Mouse (Mus musculus) CH12.LX (cell line): ENCODE data around the gene Hoxc10. TPM values are rescaled to one million over a fixed set of nuclear protein-coding genes. Genes with fewer than 3 reads are reported as not detected.

Experiments
- DNase-seq: peaks from one replicate; pipeline ENCODE4 v3.0.0-alpha.2; 2013; ENCODE audit errors: extremely low read depth
- H3K27ac ChIP-seq: 2 replicates; pipeline ENCODE4 v1.5.1; 2012; ENCODE audit warnings: low read depth, mild to moderate bottlenecking, control low read depth, moderate library complexity; ENCODE audit not compliant: insufficient read depth
- H3K27me3 ChIP-seq: replicated peaks from 2 replicates; pipeline ENCODE3; 2012; ENCODE audit warnings: inconsistent platforms
- H3K36me3 ChIP-seq, 2 experiments: replicated peaks in 1 of 2; 2 replicates each; pipeline versions ENCODE3 to v1.6.1; 2012; ENCODE audit warnings: inconsistent platforms in 1 of 2, low read length in 1 of 2, mild to moderate bottlenecking in 1 of 2, mixed read lengths in 1 of 2, moderate library complexity in 1 of 2; ENCODE audit not compliant: control insufficient read depth in 1 of 2, insufficient read depth in 1 of 2
- H3K4me1 ChIP-seq, 2 experiments: 2 replicates each; pipeline ENCODE4 v1.6.1; 2012; ENCODE audit warnings: inconsistent platforms in 1 of 2, moderate library complexity in 1 of 2; ENCODE audit not compliant: insufficient read depth in 2 of 2, control insufficient read depth in 1 of 2
- H3K4me2 ChIP-seq: 2 replicates; pipeline ENCODE4 v1.6.1; 2012; ENCODE audit warnings: low read depth, mild to moderate bottlenecking, control low read depth; ENCODE audit not compliant: poor library complexity, insufficient read depth, severe bottlenecking
- H3K4me3 ChIP-seq, 3 experiments: fragments of 150-350 bp in 1 of 3; sonication (generic) in 1 of 3; replicated peaks in 1 of 3; 2 replicates each; pipeline versions ENCODE3 to v1.5.1; 2011 to 2012; ENCODE audit warnings: low read depth in 2 of 3, low read length in 2 of 3, mild to moderate bottlenecking in 2 of 3, moderate library complexity in 2 of 3, control low read depth in 1 of 3, improper control_type of control experiment in 1 of 3, inconsistent platforms in 1 of 3, mixed read lengths in 1 of 3; ENCODE audit not compliant: poor library complexity in 1 of 3
- H3K79me2 ChIP-seq: replicated peaks from 2 replicates; pipeline ENCODE4 v1.6.1; 2012; ENCODE audit warnings: mild to moderate bottlenecking, moderate library complexity; ENCODE audit not compliant: control insufficient read depth, poor library complexity, insufficient read depth, severe bottlenecking; ENCODE audit errors: extremely low read depth
- H3K9ac ChIP-seq: 2 replicates; pipeline ENCODE4 v1.6.1; 2012; ENCODE audit warnings: low read depth, mild to moderate bottlenecking, control low read depth, moderate library complexity; ENCODE audit not compliant: insufficient read depth
- H3K9me3 ChIP-seq: replicated peaks from 2 replicates; pipeline ENCODE3; 2012; ENCODE audit warnings: low read length, inconsistent platforms, mixed read lengths
- BHLHE40 ChIP-seq: IDR thresholded peaks from 2 replicates; pipeline ENCODE4 v1.6.1; 2011; ENCODE audit warnings: mild to moderate bottlenecking, low read depth, low read length, improper control_type of control experiment
- CTCF ChIP-seq, 2 experiments: IDR thresholded peaks in 1 of 2; conservative IDR thresholded peaks in 1 of 2; 2 replicates each; pipeline ENCODE4 v1.5.1; 2011 to 2012; ENCODE audit warnings: low read depth in 2 of 2, low read length in 2 of 2, improper control_type of control experiment in 1 of 2, inconsistent platforms in 1 of 2, mild to moderate bottlenecking in 1 of 2, moderate library complexity in 1 of 2
- E2F4 ChIP-seq: IDR thresholded peaks from 2 replicates; pipeline ENCODE4 v1.6.1; 2011; ENCODE audit warnings: low read depth, low read length, improper control_type of control experiment; ENCODE audit not compliant: insufficient replicate concordance
- EP300 ChIP-seq: IDR thresholded peaks from 2 replicates; pipeline ENCODE4 v1.6.1; 2011; ENCODE audit warnings: low read length, improper control_type of control experiment
- IRF4 ChIP-seq: IDR thresholded peaks from 2 replicates; pipeline ENCODE4 v1.6.1; 2014; ENCODE audit warnings: low read depth, mild to moderate bottlenecking, inconsistent platforms, low read length, improper control_type of control experiment
- JUN ChIP-seq: IDR thresholded peaks from 2 replicates; pipeline ENCODE4 v1.6.1; 2011; ENCODE audit warnings: low read depth, mild to moderate bottlenecking, low read length, improper control_type of control experiment, moderate library complexity; ENCODE audit not compliant: insufficient read depth
- JUND ChIP-seq: conservative IDR thresholded peaks from 2 replicates; pipeline ENCODE4 v1.6.1; 2011; ENCODE audit warnings: low read depth, low read length, improper control_type of control experiment
- KAT2A ChIP-seq: IDR thresholded peaks from 2 replicates; pipeline ENCODE4 v1.6.1; 2012; ENCODE audit warnings: low read length, improper control_type of control experiment, inconsistent platforms; ENCODE audit not compliant: insufficient replicate concordance
- MAFK ChIP-seq: IDR thresholded peaks from 2 replicates; pipeline ENCODE4 v1.6.1; 2011; ENCODE audit warnings: low read length, improper control_type of control experiment; ENCODE audit not compliant: insufficient replicate concordance
- MAZ ChIP-seq: IDR thresholded peaks from 2 replicates; pipeline ENCODE4 v1.6.1; 2012; ENCODE audit warnings: low read depth, mild to moderate bottlenecking, inconsistent platforms, low read length, improper control_type of control experiment, moderate library complexity
- MEF2A ChIP-seq: IDR thresholded peaks from 2 replicates; pipeline ENCODE4 v1.6.1; 2014; ENCODE audit warnings: low read depth, mild to moderate bottlenecking, inconsistent platforms, low read length, improper control_type of control experiment, borderline replicate concordance
- NRF1 ChIP-seq: IDR thresholded peaks from 2 replicates; pipeline ENCODE4 v1.6.1; 2014; ENCODE audit warnings: low read depth, mild to moderate bottlenecking, inconsistent platforms, low read length, improper control_type of control experiment, moderate library complexity
- PAX5 ChIP-seq: IDR thresholded peaks from 2 replicates; pipeline ENCODE4 v1.6.1; 2012; ENCODE audit warnings: low read length, inconsistent platforms, mixed read lengths
- POLR2A ChIP-seq: IDR thresholded peaks from 2 replicates; pipeline ENCODE4 v1.6.1; 2011; ENCODE audit warnings: low read depth, mild to moderate bottlenecking, improper control_type of control experiment, low read length
- RAD21 ChIP-seq: IDR thresholded peaks from 2 replicates; pipeline ENCODE4 v1.6.1; 2011; ENCODE audit warnings: low read depth, mild to moderate bottlenecking, low read length, improper control_type of control experiment, moderate library complexity
- RCOR1 ChIP-seq: conservative IDR thresholded peaks from 2 replicates; pipeline ENCODE4 v1.6.1; 2012; ENCODE audit warnings: low read depth, mild to moderate bottlenecking, inconsistent platforms, low read length, improper control_type of control experiment
- SMC3 ChIP-seq: IDR thresholded peaks from 2 replicates; pipeline ENCODE4 v1.6.1; 2011; ENCODE audit warnings: low read depth, low read length, improper control_type of control experiment
- TCF12 ChIP-seq: IDR thresholded peaks from 2 replicates; pipeline ENCODE4 v1.6.1; 2014; ENCODE audit warnings: low read depth, mild to moderate bottlenecking, inconsistent platforms, low read length, improper control_type of control experiment
- UBTF ChIP-seq: IDR thresholded peaks from 2 replicates; pipeline ENCODE4 v1.6.1; 2012; ENCODE audit warnings: low read depth, mild to moderate bottlenecking, inconsistent platforms, low read length, improper control_type of control experiment, moderate library complexity
- USF1 ChIP-seq: IDR thresholded peaks from 2 replicates; pipeline ENCODE4 v1.6.1; 2014; ENCODE audit warnings: low read depth, mild to moderate bottlenecking, inconsistent platforms, low read length, improper control_type of control experiment
- USF2 ChIP-seq: conservative IDR thresholded peaks from 2 replicates; pipeline ENCODE4 v1.6.1; 2011; ENCODE audit warnings: low read depth, low read length, improper control_type of control experiment
- ZC3H11A ChIP-seq: IDR thresholded peaks from 2 replicates; pipeline ENCODE4 v1.6.1; 2012; ENCODE audit warnings: low read depth, mild to moderate bottlenecking, inconsistent platforms, low read length, improper control_type of control experiment
- ZKSCAN1 ChIP-seq: IDR thresholded peaks from 2 replicates; pipeline ENCODE4 v1.6.1; 2012; ENCODE audit warnings: low read depth, inconsistent platforms, low read length, improper control_type of control experiment, borderline replicate concordance
- ZMIZ1 ChIP-seq: IDR thresholded peaks from 2 replicates; pipeline ENCODE4 v1.6.1; 2012; ENCODE audit warnings: low read depth, mild to moderate bottlenecking, inconsistent platforms, low read length, improper control_type of control experiment
- ZNF384 ChIP-seq: IDR thresholded peaks from 2 replicates; pipeline ENCODE4 v1.6.1; 2012; ENCODE audit warnings: low read depth, low read length, improper control_type of control experiment, inconsistent platforms
- dilution Hi-C: fragments of 300-500 bp; cut with MboI; formaldehyde crosslinking; loops from 2 replicates; pipeline ENCODE4 v1.14.3; 2020; ENCODE audit warnings: low sequenced_read_pairs; ENCODE audit not compliant: extremely low pct_unique_long_range_greater_than_20kb, extremely low pct_ligation_motif_present
- in situ Hi-C: fragments of 300-500 bp; cut with MboI; formaldehyde crosslinking; loops from 3 replicates; pipeline ENCODE4 v1.14.3; 2019; ENCODE audit warnings: low sequenced_read_pairs, low pct_ligation_motif_present, low pct_unique_long_range_greater_than_20kb, mixed read lengths
- polyA plus RNA-seq: library from polyadenylated mRNA; unstranded; fragments of >175 nt; gene quantifications from 2 replicates; pipeline ENCODE4 v1.2.1, GENCODE M21; 2012; ENCODE audit warnings: low read depth; ENCODE audit not compliant: insufficient read length
- total RNA-seq, 2 experiments: library from RNA; depleted of rRNA; stranded (reverse); fragments of 300-350 nt in 1 of 2; fragments of >200 nt in 1 of 2; gene quantifications; 2 replicates each; pipeline ENCODE4 v1.2.3; 2012 to 2014

Gene Hoxc10
- total and polyA plus RNA-seq, 3 experiments: 0.11 TPM; not detected in 2

GRCm38 (mm10) chr15:103013238-103013984, 46.8 kb downstream of the Hoxc10 start:
- Histone ChIP-seq H3K27ac (no peak overlapping the region), H3K79me2 (no peaks in the 10 kb centered on the region), H3K36me3 (no peaks in the 10 kb centered on the region), H3K9ac (no peak overlapping the region), H3K4me3 (no peak overlapping the region), H3K9me3 (peaks cover 7% of the 10 kb centered on the region), H3K4me1 (peaks cover 0 to 37% of the 10 kb centered on the region in 2 experiments; a peak in 2 of 4 replicates), H3K27me3 (no peaks in the 10 kb centered on the region), H3K4me2 (no peak overlapping the region)
- in situ Hi-C loops: loop anchor here (10.0 kb wide), 1 partner anchor 161 kb away; no protein-coding TSS in a partner anchor
- dilution Hi-C loops: no loop called here
- DNase-seq: peak; percentile 59
- TF ChIP-seq USF1: peak; percentile 52
- no peak for TF ChIP-seq PAX5
- no peak for TF ChIP-seq MAZ
- TF ChIP-seq ZNF384: peak; percentile 91
- no peak for TF ChIP-seq RCOR1
- TF ChIP-seq UBTF: no peak
- TF ChIP-seq SMC3: peak; percentile 97
- no peak for TF ChIP-seq E2F4
- TF ChIP-seq RAD21: peak; percentile 88
- TF ChIP-seq ZC3H11A: peak; percentile 91
- TF ChIP-seq USF2: no peak
- TF ChIP-seq CTCF (conservative IDR thresholded peaks at IDR 0.05 in 1 of 2, IDR thresholded peaks at IDR 0.05 in 1 of 2; ENCODE audit: low read depth in 2 of 2, low read length in 2 of 2): peak; percentile 77 to 92
- no peak for TF ChIP-seq NRF1
- no peak for TF ChIP-seq IRF4
- no peak for TF ChIP-seq ZMIZ1
- no peak for TF ChIP-seq JUN
- no peak for TF ChIP-seq ZKSCAN1
- TF ChIP-seq MAFK: no peak
- no peak for TF ChIP-seq JUND
- TF ChIP-seq MEF2A: no peak
- no peak for TF ChIP-seq EP300
- no peak for TF ChIP-seq POLR2A
- no peak for TF ChIP-seq BHLHE40
- no peak for TF ChIP-seq KAT2A
- TF ChIP-seq TCF12: no peak
